Mouse (Mus musculus) heart, embryonic 12.5 days (tissue): ENCODE data around the gene Gm42906. TPM values are rescaled to one million over a fixed set of nuclear protein-coding genes. Genes with fewer than 3 reads are reported as not detected.

Experiments used
- ATAC-seq: fragments of 200-750 bp; cut with Nextera tagmentation; 2 replicates; pipeline ENCODE4 v1.8.0; 2017; ENCODE audit warnings: moderate TSS enrichment, moderate library complexity; ENCODE audit not compliant: insufficient number of reproducible peaks, low FRiP score
- H3K27ac ChIP-seq: fragments of 300-500 bp; sonication (generic); 2 replicates; pipeline ENCODE4 v1.5.1; 2016; ENCODE audit warnings: mild to moderate bottlenecking, moderate library complexity; ENCODE audit not compliant: poor library complexity, severe bottlenecking
- H3K27me3 ChIP-seq: fragments of 300-500 bp; sonication (generic); replicated peaks from 2 replicates; pipeline ENCODE4 v1.6.1; 2016; ENCODE audit warnings: mild to moderate bottlenecking, moderate library complexity
- H3K36me3 ChIP-seq: fragments of 300-500 bp; sonication (generic); 2 replicates; pipeline ENCODE4 v1.6.1; 2016; ENCODE audit warnings: mild to moderate bottlenecking, moderate library complexity
- H3K4me1 ChIP-seq: fragments of 300-500 bp; sonication (generic); replicated peaks from 2 replicates; pipeline ENCODE4 v1.6.1; 2016; ENCODE audit warnings: mild to moderate bottlenecking
- H3K4me2 ChIP-seq: fragments of 300-500 bp; sonication (generic); 2 replicates; pipeline ENCODE4 v1.6.1; 2016; ENCODE audit warnings: mild to moderate bottlenecking, moderate library complexity
- H3K4me3 ChIP-seq: fragments of 300-500 bp; sonication (generic); 2 replicates; pipeline ENCODE4 v1.5.1; 2016; ENCODE audit warnings: mild to moderate bottlenecking
- H3K9ac ChIP-seq: fragments of 300-500 bp; sonication (generic); 2 replicates; pipeline ENCODE4 v1.6.1; 2016; ENCODE audit warnings: mild to moderate bottlenecking, moderate library complexity
- H3K9me3 ChIP-seq: fragments of 300-500 bp; sonication (generic); replicated peaks from 2 replicates; pipeline ENCODE4 v1.6.1; 2016; ENCODE audit warnings: mild to moderate bottlenecking, moderate library complexity
- WGBS: fragments of 180-500 bp; shearing (Covaris S2); methylation state at CpG from one replicate; pipeline ENCODE4 v1.1.7; 2016; 5-methylcytosine and 5-hydroxymethylcytosine counted together
- polyA plus RNA-seq: library from polyadenylated mRNA; unstranded; fragments of >200 nt; fragmentation: Nextera tagmentation; extraction: Ambion mirVana; gene quantifications from 2 replicates; pipeline ENCODE4 v1.2.1, GENCODE M21; 2016

The Gm42906 gene
- polyA plus RNA-seq, 1 experiment from 2014 or later: not detected

DNA sequence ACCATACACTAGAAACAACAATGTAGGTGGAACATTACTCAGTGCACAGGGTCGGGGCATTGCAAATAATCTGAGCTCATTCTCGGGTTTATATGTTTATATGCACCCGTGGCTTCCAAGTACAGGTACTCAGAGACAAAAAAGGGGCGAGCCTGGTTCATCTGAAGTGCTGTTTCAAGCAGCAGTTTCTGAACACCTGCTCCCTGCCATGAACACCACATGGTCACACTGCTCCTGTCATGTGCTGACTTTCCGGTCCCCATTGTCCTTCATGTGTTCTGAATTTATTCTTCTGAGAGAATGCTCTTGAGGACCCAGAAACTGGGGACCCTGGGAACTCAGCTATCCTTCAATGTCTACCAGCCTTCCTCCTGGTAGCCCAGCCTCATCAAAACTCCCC is 282.2 kb downstream of the Gm42906 start:
- H3K9me3 ChIP-seq: no peaks in the 10 kb centered on the region
- H3K4me1 ChIP-seq: peaks cover 26% of the 10 kb centered on the region
- no peak overlapping the region for H3K9ac ChIP-seq
- no peak overlapping the region for H3K27ac ChIP-seq
- H3K4me2 ChIP-seq: no peak overlapping the region
- no peaks in the 10 kb centered on the region for H3K36me3 ChIP-seq
- no peaks in the 10 kb centered on the region for H3K27me3 ChIP-seq
- H3K4me3 ChIP-seq: no peak overlapping the region
- ATAC-seq: no peak
- 82% methylated on average over 5 of the region's 5 CpGs for WGBS

DNA sequence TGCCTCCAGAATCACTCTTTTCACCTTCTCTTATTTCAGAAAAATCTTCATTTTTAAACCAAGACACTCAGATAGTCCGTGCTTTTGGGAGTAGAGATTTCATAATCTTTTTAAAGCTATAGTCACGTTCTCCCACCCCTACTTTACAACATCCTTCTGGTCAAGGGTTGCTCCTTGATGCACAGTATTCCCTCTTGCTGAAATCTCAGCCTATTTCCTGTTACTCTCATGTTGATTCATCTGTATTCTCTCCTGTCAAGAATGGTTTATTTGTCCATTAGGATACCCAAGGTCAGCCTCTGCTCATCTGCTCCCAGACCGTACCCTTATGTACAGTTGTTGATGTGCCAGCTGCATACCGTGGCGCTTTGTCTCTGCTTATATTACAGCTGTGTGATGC is 284.0 kb downstream of the Gm42906 start:
- H3K4me1 ChIP-seq: peaks cover 26% of the 10 kb centered on the region
- no peak overlapping the region for H3K4me2 ChIP-seq
- ATAC-seq: no peak
- H3K9ac ChIP-seq: no peak overlapping the region
- no peaks in the 10 kb centered on the region for H3K36me3 ChIP-seq
- no peaks in the 10 kb centered on the region for H3K27me3 ChIP-seq
- H3K9me3 ChIP-seq: peaks cover 3% of the 10 kb centered on the region; the same call in 1 of the 2 replicates
- no peak overlapping the region for H3K27ac ChIP-seq
- H3K4me3 ChIP-seq: no peak overlapping the region
- WGBS: 78% methylated on average over 5 of the region's 5 CpGs

DNA sequence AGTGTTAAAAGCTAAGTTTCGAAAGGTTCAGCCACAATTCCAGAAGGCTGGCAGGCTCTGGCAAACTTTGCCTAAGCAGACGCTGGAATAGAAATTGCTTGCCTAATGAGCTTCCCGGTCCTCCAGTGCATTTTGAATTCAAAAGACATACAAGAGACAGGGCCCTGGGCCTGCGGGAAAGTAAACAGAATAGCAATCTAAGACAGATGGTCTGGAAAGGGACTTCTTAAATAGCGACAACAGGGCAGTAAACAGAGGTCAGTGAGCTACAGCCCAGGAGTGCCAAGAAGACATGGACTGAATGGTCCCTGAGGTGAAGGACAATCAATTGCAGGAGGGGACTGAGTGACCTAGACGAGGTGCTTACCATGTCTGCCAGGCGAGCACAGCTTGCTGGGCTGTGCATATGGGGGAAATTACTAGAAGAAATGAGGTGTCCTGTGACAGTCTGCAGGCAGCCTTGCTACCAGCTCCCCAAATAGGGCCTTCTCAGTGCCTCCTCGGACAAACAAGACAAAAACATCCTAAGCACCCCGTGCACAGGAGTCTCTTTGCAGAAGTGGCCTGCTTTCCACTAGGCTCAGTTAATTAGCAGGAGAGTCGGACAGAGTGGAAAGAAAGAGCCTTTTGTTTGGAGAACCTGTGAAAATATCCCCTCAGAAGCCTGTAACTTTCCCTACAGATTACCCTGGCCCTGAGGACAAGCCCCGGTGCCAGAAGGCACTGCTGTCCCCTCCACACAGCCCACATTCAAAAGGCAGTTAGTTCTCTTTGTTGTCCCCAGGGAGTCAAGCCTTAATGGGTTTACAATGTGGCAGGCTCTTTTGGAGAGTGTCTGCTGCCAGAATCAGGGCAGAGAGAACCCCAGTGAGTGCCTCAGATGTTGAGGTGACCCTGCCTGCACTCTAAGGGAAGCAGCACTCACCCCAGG is 285.0 kb downstream of the Gm42906 start:
- 27% methylated on average over 11 of the region's 11 CpGs for WGBS
- Histone ChIP-seq H3K9ac (peak overlapping the region; percentile 22; the same call in 1 of the 2 replicates), H3K4me1 (peaks cover 26% of the 10 kb centered on the region), H3K27me3 (no peaks in the 10 kb centered on the region), H3K4me2 (no peak overlapping the region), H3K27ac (peak overlapping the region; percentile 72), H3K9me3 (peaks cover 3% of the 10 kb centered on the region; the same call in 1 of the 2 replicates), H3K36me3 (no peaks in the 10 kb centered on the region), H3K4me3 (no peak overlapping the region)
- ATAC-seq: no peak

DNA sequence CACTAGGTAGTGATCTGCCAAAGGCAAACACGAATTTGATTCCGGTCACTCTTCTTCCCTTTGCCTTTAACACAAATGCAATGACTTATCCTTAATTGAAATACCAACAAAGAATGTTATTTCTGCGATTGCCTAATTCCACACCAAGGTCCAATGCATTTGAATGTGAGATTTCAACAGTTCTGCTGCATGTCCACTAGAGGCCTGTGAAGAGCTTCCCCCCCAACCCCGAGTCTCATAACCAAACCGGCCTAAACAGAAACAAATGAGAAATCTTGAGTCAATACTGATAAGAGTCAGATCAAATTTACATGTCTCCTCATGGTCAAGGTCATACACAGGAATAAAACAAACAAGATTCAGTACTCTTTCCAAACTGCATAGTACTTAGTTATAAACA is 285.7 kb downstream of the Gm42906 start:
- H3K27me3 ChIP-seq: no peaks in the 10 kb centered on the region
- no peak overlapping the region for H3K27ac ChIP-seq
- H3K4me3 ChIP-seq: no peak overlapping the region
- no peak for ATAC-seq
- no peak overlapping the region for H3K4me2 ChIP-seq
- H3K9me3 ChIP-seq: peaks cover 3% of the 10 kb centered on the region; the same call in 1 of the 2 replicates
- 33% methylated on average over 5 of the region's 5 CpGs for WGBS
- no peak overlapping the region for H3K9ac ChIP-seq
- H3K4me1 ChIP-seq: peaks cover 26% of the 10 kb centered on the region
- no peaks in the 10 kb centered on the region for H3K36me3 ChIP-seq

DNA sequence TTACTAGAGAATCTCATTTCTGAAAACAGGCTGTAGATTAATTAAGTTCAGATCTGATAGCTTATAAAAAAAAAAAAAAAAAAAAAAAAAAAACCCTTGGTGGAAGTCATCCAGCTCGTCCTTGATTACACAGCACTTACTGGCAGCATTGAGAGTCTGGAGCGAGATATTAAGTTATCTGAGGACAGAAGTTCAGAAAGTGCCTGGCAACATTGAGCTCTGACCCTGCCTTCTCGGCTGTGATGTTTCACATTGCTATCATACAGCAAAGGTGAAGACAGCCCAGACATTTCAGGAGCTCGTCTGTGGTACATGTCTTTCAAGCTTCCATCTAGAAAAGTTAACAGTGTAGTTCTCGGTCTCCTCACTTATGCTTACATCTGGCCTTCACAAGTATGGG is 290.1 kb downstream of the Gm42906 start:
- H3K4me2 ChIP-seq: no peak overlapping the region
- H3K9me3 ChIP-seq: peaks cover 3% of the 10 kb centered on the region; the same call in 1 of the 2 replicates
- no peak overlapping the region for H3K27ac ChIP-seq
- H3K4me3 ChIP-seq: no peak overlapping the region
- peaks cover 30% of the 10 kb centered on the region for H3K4me1 ChIP-seq
- H3K27me3 ChIP-seq: no peaks in the 10 kb centered on the region
- 25% methylated on average over 5 of the region's 5 CpGs for WGBS
- no peak overlapping the region for H3K9ac ChIP-seq
- no peak for ATAC-seq
- no peaks in the 10 kb centered on the region for H3K36me3 ChIP-seq

DNA sequence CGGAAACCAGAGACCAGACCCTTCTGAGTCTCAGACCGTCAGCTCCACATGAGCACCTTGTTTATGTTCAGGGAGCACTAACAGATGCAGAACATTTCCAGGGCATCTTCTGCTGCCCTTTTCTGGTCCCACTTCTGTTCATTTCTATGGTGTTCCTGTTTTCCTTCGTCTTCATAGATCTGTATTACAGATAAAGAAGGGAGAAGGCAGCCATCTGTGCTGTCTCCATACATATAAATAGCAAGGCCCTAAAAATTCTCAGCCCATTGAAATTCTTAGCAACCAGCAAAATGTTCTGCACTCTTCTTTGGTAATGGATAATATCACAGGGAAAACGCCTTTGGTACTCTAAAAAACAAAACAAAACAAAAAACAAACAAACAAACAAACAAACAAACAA is 290.7 kb downstream of the Gm42906 start:
- no peak overlapping the region for H3K27ac ChIP-seq
- 75% methylated on average over 4 of the region's 4 CpGs for WGBS
- H3K4me3 ChIP-seq: no peak overlapping the region
- H3K27me3 ChIP-seq: no peaks in the 10 kb centered on the region
- H3K36me3 ChIP-seq: no peaks in the 10 kb centered on the region
- H3K4me2 ChIP-seq: no peak overlapping the region
- H3K4me1 ChIP-seq: peaks cover 26% of the 10 kb centered on the region
- peaks cover 3% of the 10 kb centered on the region; the same call in 1 of the 2 replicates for H3K9me3 ChIP-seq
- no peak for ATAC-seq
- H3K9ac ChIP-seq: no peak overlapping the region

DNA sequence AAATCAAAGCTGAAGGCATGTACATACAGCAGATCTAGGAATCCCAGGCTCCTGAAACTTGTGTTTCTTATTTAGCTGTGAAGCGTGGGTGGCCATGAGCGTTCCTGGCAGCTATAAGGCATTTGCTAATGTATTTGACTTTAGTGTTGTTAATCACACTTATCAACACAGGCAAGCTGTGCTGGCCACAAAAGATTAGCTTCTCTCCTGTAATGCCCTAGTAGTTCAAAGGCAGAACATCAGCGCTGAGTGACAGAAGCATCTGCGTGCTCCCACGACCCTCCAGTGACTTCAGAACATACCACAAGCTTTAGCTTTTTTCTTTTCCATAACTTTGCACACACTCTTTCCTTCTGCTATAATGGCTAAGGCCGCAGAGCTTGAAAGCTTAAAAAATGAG is 292.0 kb downstream of the Gm42906 start:
- ATAC-seq: no peak
- Histone ChIP-seq H3K4me1 (peaks cover 17% of the 10 kb centered on the region), H3K36me3 (no peaks in the 10 kb centered on the region), H3K27me3 (no peaks in the 10 kb centered on the region), H3K4me3 (no peak overlapping the region), H3K9me3 (peaks cover 3% of the 10 kb centered on the region; the same call in 1 of the 2 replicates), H3K9ac (no peak overlapping the region), H3K27ac (peak overlapping the region; percentile 59), H3K4me2 (no peak overlapping the region)
- WGBS: 22% methylated on average over 6 of the region's 6 CpGs

DNA sequence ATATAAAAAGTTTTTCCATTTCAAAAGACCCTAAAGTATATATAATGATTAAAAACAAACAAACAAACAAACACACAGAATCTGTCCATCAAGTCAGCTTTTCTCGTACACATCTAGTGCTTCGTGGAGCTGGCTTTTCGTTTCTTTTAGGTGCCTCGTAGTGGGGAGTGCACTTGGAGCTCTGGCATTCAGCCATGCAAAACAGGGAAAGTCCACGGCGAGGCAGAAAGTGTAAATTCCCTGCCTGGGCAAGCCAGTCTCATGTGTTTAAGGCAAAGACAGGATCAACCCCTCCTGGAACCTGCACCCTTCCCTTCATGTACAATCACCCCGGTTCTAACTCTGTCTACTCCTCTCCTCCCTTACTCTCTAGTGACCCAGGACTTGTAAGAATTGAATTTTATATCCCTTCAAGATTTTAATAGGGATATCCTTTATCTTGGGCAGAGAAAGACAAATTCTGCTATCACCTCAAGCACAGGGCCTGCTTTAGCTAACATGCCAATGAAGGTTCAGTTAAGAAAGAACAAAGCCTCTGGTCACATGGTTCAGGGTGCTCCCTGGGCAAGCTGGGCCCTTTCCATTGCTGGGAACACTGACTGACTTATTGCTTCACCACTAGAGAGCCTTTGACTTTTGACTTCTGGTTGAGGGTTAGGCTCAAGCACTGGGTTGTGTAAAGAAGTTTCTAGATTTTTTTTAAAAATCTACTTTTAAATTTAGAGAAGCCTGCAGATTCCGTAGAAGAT is 292.7 kb downstream of the Gm42906 start:
- Histone ChIP-seq H3K36me3 (no peaks in the 10 kb centered on the region), H3K9me3 (peaks cover 3% of the 10 kb centered on the region; the same call in 1 of the 2 replicates), H3K4me3 (no peak overlapping the region), H3K4me2 (no peak overlapping the region), H3K27ac (peak overlapping the region; percentile 16; the same call in 1 of the 2 replicates), H3K9ac (no peak overlapping the region), H3K4me1 (peaks cover 17% of the 10 kb centered on the region), H3K27me3 (no peaks in the 10 kb centered on the region)
- no peak; the same call in 1 of the 2 replicates for ATAC-seq
- WGBS: 56% methylated on average over 8 of the region's 8 CpGs

DNA sequence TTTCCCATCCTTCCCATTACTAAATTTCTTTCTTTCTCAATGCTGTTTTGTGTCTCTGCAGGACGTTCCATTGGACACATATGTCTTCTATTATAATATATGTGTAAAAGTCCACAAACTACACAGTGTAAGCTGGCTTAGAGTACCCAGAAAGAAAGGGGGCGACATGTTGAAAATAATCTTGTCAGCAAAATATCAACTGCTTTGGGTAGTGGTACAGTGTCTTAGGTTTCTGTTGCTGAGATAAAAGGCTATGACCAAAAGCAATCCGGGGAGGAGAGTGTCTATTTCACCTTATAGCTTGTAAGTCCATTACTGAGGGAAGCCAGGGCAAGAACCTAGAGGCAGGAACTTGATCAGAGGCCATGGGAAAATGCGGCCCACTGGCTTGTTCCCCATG is 293.8 kb downstream of the Gm42906 start:
- WGBS: 83% methylated on average over 4 of the region's 4 CpGs
- Histone ChIP-seq H3K4me2 (no peak overlapping the region), H3K9ac (no peak overlapping the region), H3K27ac (no peak overlapping the region), H3K27me3 (no peaks in the 10 kb centered on the region), H3K36me3 (no peaks in the 10 kb centered on the region), H3K4me1 (peaks cover 17% of the 10 kb centered on the region), H3K9me3 (no peaks in the 10 kb centered on the region), H3K4me3 (no peak overlapping the region)
- no peak for ATAC-seq

DNA sequence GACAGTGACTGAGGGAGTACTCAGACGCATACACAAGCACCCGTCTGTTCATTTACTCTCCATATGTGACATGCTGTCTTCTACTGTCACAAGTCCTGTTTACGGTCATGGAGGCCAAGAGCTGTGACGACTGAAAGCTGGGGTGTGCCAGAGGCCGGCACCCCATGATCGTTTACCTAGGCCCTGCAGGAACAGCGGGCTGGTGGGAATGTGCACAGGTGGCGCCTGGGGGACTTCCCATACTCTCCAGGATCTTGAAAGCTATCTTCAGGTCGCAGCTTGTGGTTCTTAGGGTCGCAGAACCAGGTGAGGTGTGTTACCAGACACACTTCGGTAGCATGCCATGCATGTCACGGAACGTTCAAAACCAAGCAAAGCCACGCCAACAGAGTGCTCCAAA is 294.2 kb downstream of the Gm42906 start:
- no peaks in the 10 kb centered on the region for H3K9me3 ChIP-seq
- no peak overlapping the region for H3K4me2 ChIP-seq
- H3K4me3 ChIP-seq: no peak overlapping the region
- H3K36me3 ChIP-seq: no peaks in the 10 kb centered on the region
- ATAC-seq: no peak
- 88% methylated on average over 14 of the region's 14 CpGs for WGBS
- no peaks in the 10 kb centered on the region for H3K27me3 ChIP-seq
- H3K9ac ChIP-seq: no peak overlapping the region
- H3K27ac ChIP-seq: no peak overlapping the region
- peaks cover 17% of the 10 kb centered on the region for H3K4me1 ChIP-seq

DNA sequence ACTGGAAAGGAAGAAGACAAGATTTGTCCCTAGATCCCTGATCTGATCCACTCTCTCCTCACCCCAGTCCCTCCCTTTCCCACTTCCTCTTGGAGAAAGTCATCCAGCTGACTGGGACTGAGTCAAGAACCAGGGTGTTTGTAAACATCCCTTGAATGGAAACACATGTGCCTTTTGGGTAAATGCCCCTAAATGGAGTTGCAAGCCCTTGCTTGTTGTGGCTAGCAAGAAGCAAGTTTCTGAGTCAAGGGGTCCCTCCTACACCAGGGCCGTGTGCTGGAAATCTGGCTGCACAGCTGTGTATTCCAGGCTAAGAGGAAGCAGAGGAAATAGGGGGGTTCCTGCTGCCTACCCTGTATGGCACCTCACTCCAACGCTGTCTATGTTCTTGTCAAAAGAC is 298.2 kb downstream of the Gm42906 start:
- H3K4me1 ChIP-seq: peaks cover 4% of the 10 kb centered on the region; the same call in 1 of the 2 replicates
- no peaks in the 10 kb centered on the region for H3K9me3 ChIP-seq
- no peak overlapping the region for H3K9ac ChIP-seq
- WGBS: 44% methylated on average over 2 of the region's 2 CpGs
- H3K4me3 ChIP-seq: no peak overlapping the region
- ATAC-seq: no peak
- H3K27me3 ChIP-seq: no peaks in the 10 kb centered on the region
- H3K36me3 ChIP-seq: no peaks in the 10 kb centered on the region
- H3K27ac ChIP-seq: no peak overlapping the region
- no peak overlapping the region for H3K4me2 ChIP-seq
